Mouse (Mus musculus): ENCODE data around the gene 9530002B09Rik. TPM values are rescaled to one million over a fixed set of nuclear protein-coding genes. Genes with fewer than 3 reads are reported as not detected.

Gene 9530002B09Rik
- not detected in 2 replicates for total RNA-seq (2023)

DNA sequence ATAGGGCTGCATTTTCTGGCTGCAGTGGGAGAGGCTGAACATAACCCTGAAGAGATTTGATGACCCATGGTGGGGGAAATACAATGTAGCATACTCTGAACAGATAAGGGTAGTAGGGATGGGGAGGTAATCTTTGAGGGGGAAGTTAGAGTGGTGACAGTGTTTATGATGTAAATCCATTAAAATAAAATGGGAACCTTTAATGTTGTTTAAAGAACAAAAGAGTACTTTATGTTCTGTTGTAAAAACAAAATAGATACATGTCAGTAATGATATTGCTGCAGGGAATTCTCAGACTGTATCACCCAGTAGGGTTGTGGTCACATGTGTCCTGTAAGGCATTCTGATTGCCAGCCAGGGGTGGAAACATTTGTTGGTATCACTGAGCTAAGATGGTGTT is at the start of gene 9530002B09Rik:
Gene 9530002B09Rik (plus strand): TSS at position 301 of the 400 bp plus-strand sequence.

Other genes with a start within 250 kb of the 9530002B09Rik start
- gene Ppt1, start 147.0 kb downstream of the 9530002B09Rik start, total RNA-seq (2023), result 44.4 and 44.5 TPM in 2 replicates
- 933 and 982 TPM in 2 replicates for gene Cap1, start 196.8 kb downstream of the 9530002B09Rik start, total RNA-seq (2023)